Mouse (Mus musculus) thymus, adult 18-20 months (tissue): ENCODE measurements at regions not wholly inside any gene's neighbourhood (a gene's known extent, or its start where the extent isn't known, plus 50 kb on each side); places are given as distances from the start of the nearest gene placed in this dataset.
"Not testable (repeated sequence)": the region's sequence is repeated elsewhere in the genome, so short reads cannot be mapped to it uniquely, and the experiment has no call there.

Experiments
- DNase-seq, 2 experiments: peaks; one replicate each; pipeline ENCODE4 v3.0.0; 2022; ENCODE audit warnings: mixed read lengths in 2 of 2

DNA sequence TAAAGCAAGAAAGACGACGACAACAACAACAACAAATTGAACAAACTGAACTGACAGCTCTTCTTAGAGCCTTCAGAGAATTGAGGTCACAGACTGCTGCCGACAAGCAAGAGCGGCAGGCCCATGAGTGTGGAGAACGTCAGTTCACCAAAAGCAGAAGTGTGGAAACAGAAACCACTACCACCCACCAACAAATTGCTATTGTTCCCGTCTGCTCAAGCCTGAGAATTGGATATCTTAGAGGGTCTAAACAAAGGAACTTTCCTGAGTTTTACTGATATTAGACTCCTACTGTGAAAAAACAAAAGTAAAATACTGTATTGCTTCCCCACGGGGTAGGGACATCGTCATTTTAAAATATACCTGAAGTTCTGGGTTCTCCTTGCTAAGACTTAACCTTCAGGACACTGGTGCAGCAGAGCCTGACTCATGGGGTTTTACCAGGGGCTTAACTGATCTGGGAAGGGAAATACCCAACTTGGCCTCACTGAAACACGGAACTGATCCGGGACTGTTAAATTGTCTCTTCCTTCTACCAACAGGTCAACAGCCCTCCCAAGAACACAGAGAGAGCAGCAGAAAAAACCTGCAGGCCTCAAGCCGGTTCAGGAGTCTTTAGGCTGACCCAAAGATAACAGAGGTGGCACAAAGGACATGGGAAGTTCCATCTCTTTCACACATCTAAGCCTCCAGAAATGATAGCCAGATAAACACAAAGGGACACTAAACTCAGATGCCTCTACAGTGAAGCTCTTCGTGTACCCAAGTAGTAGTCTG lies 238.1 kb downstream of the Gm5426 start:
- DNase-seq: peak; percentile 21 to 44

DNA sequence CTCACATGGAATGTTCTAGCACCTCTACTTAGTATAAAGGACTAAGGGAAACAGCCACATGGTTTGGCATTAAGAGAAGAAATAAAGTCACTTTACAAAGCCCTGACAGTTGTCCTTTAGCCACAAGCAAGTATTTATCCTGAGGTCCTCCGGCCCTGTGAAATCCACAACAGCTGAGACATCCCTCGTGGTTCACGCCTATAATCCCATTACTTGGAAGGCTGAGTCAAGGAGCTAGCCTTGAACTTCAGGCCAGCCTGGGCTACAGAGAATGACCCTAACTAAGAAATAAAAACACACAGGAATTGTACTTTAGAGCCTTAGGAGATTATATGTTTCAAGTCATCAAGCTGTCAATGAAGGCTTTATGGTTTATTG lies 238.7 kb downstream of the Gm5426 start:
- no peak for DNase-seq

DNA sequence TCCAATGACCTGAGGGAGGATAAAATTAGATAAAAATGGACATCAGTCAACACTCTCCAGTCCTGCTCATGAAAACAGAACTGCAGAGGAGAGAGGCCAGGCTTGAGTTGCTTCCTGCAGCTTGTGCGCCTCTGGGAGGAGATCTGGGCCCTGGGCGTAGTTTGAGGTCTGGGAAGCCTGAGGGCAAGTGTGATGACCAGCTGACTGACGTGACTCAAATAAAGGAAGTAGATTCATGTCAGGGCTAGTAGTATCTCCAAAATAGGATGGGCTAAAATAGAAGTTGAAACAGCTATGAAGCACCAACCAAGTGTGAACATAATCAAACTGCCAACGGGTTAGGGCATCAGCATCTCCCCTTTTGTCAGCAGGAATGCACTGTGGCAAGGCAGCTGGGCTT lies 239.3 kb upstream of the Btg1 start:
- no peak for DNase-seq

DNA sequence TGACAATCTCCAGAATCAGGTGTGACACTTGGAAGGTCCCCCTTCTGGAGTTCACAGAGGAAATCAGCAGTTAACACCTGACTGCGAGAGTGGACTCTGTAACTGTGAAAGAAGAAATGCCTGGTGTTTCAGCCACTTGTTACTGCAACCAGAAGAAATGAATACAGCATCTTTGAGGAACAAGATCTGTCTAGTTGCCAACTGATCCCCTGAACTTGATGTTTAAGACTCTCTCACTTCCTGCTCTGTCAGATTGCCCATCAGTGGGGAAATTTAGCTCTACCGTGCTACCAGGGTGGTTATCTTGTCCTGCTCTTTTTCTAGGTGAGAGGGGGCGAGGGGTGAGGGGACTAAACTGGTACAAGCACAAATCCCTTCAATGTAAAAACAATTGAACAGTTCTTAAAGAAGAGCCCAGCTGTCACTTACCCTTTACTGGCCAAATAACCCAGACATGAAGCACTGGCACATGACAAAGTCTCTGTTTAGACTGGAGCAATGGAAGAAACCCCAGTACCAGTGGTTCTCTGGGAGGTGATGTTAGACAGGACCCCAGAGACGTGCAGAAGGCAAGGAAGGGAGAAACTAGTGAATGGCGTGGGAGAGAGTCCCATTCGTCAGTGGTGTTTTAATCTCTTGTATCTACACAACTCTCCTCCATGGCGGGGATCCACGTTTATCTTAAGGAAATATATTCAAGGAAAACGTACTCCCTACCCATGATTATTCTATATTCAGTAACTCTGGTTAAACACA lies 237.6 kb upstream of the Btg1 start:
- DNase-seq: no peak

DNA sequence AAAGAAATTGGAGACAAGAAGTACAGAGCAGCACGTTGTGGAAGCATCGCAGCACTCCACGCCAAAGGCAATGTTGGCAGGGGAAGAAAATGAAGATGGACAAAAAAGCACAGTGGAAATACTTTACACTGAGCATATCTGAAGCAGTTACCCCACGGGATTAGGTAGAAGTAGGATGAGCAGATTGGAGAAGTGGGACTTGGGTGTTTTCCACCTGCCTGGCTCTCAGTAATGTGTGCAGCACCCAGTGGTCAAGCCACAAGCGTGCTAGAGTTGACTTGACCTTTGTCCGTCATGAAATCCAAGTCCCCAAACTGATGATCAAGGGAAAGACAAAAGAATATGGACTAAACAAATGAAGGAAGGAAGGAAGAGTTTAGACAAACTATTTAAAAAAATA lies 235.1 kb upstream of the Btg1 start:
- DNase-seq: no peak

DNA sequence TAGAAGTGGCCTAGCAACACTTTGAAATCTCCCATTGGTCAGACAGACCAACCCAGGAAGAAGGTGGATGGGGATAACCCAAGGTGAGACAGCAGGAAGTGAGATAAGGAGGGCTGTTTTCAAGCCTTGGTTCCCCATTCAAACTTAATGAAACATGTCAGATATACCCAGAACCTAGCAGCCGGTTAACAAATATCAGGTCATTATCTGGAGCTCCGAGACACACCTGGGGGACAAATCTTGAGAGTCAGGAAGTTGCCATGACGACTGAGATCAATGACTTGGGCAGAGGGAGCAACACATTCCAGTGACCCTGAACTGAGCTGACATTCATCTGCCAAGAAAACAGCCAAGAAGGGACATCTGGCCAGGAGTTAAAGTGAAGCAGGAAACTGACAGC lies 225.1 kb upstream of the Btg1 start:
- DNase-seq: no peak

DNA sequence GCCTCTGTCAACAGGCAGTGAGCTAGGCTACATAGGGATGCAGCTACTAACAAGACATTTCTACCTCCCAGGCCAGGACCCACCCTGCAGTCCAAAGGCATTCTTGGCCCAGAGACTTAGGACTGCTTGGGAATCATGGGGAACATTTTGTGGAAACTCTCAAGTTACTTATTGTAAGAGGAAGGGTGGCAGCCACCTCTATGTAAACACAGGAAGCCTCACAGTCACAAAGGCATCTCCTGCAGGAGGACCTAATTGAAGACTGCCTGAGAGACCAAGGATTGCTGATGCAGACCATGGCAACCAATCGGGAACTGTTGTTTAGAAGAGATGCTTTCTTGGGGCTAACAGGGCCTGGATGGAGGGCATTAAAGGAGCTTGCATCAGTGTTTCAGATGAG lies 224.0 kb upstream of the Btg1 start:
- no peak for DNase-seq

DNA sequence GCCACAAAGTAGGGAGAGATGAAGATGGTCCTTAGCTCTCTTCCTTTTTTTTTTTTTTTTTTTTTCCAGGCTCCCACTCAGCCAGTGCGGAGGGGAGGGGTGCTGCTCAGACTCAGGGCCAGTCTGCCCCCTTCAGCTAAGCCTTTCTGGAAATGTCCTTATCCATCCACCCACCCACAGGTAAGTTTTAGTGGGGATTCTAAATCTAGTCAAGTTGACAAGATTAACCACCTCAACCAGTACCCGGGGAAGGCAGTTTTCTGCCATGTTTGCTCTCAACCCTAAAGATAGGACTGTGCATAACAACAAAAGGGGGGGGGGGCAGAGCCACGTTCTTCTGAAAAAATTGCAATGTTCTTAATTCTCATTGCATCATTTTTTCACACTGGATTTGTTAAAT lies 222.6 kb upstream of the Btg1 start:
- no peak for DNase-seq

DNA sequence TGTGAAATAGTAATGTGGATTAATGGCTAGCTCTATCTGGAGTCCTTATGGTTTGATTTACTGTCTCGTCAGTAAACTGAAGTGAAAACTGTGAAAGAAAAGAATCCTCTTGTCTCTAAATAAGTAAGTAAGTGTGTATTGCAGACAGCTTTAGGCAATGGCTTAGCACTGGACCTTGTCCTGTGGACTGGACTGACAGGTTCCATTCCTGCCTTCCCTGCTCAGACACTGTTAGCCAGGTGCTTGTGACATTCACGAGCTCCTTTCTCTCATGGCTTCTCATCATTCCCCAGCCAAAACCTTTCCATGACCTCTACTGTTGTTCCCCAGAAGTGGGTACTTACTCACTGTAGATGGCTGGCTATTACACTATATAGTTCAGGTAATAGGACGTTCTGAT lies 221.8 kb upstream of the Btg1 start:
- no peak for DNase-seq

DNA sequence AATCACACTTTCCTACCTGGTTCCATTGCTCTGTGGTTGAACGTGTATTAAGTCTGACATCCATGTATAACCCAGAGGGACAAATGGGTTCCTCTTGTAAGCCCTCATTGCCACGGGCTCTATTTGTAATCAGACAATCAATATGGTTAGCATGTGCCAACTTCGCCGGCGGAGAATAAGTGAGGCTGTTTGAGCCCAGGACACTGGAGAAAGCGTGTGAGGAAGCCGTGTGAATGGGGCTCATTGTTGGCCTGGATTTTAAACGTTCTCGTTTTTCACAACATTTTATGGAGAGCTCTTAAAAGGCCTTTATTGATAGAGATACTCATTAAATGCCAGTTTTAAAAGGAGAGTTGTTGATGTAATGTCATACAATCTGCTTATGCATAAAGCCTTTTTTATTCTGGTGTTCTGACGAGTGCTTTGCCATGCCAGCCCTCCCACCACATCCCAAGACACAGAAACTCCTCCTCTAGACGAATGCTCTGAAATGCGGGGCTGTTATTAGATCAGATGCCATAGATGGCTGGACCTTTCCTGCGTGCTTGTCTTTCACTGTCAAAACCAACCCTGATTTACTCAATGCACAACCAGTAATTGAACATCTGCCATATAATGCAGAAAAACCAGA lies 218.8 kb upstream of the Btg1 start:
- no peak for DNase-seq

DNA sequence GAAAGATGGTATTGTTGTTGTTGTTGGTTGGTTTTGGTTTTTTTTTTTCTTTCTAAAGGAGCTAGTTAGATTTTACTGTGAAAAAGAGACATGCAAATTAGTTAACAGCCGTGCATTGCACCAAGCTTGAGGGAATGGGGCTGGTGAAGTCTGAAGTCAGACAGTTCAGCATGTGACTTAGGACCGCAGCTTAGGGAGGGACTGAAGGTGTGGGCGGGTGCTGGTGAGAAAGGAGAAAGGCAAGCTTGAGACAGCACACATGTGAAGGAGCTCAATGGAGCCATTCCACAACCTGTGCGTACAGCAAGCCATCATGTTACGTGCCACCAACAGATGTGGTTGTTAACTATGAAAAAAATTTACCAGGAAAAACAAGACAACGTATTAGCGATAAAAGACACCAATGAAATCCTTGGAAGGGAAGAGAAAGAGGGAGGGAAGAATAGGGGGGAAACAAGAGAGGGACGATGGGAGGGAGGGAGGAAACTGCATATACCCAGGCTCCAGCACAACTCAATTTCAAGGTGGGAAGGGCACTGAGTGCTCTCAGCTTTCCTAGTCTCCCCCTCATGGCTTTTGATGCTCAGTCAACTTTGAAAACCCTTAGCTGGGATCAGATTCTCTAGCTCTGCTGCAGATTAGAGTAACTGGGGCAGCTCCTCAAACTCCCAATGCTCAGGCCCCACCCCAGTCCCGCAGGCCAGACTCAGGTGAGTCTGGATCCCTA lies 218.1 kb upstream of the Btg1 start:
- no peak for DNase-seq

DNA sequence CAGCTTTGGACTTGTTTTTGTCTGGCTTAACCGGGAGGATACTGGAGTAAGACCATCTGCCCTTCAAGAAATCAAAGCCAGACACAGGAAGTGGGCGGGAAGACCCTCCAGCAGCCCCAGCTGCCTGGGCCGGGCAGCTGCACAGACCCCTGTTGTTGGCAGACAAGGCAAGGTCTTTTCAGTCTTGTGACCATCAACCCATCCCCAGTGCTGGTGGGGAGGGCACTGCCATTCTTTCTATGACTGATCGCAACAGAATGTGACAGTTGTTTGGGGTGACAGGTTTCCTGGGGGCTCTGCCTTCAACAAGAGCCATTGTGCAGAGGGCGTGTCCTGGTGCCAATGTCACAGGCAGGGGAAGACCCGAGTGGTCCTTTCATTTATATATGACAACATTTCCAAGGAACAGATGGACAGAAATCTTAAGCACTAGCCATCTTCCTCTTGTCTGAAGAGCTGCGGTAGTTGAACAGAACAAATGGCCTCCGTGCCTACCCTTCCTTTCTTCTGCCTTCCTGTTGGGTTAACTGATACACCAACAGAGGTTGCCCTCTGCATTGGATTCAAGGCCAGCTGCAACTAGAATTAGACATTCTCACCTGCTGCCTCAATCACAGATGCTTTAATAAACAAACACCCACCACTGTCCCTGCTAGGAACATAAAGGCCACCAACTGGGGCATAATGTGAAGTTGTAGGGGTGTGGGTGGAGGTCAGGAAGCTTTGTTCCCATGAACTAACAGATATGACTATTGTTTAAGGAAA lies 217.0 kb upstream of the Btg1 start:
- DNase-seq: no peak

DNA sequence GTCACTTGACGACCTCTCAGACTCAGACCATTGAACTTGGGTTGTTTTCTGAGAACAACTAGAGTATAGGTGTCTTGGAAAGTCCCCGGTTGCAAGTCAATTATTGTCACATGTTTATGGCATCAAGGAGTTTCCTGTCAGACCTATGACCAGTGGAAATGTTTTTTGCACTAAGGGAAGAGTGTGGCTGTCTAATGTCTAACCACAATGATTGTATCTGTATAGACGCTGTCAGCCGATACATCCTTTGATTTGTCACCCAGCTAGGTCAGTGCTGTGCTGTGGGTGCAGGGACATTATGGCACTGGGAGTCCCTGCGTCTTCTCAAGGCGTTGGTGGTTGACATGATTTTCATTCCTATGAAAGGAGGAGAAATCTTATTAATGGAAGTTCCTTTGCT lies 216.0 kb upstream of the Btg1 start:
- no peak for DNase-seq

DNA sequence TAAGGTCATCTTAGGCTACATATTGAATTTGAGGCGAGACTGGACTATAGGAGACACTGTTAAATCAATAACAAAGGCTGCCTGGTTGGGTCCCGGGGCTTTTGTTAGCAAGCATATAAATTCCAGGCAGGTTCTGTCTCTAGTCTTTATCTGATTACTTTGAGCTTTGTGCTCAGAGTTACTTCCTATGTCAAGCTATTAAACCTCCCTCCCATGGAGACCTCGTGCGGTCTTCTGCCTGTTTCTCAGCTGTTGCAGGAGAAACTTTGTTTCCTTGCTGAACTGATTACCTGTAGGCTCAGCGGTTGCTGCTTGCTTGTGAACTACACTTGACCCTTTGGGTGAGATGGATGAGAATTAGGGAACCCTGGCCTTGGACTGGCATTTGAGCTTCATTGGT lies 210.5 kb upstream of the Btg1 start:
- DNase-seq: no peak

DNA sequence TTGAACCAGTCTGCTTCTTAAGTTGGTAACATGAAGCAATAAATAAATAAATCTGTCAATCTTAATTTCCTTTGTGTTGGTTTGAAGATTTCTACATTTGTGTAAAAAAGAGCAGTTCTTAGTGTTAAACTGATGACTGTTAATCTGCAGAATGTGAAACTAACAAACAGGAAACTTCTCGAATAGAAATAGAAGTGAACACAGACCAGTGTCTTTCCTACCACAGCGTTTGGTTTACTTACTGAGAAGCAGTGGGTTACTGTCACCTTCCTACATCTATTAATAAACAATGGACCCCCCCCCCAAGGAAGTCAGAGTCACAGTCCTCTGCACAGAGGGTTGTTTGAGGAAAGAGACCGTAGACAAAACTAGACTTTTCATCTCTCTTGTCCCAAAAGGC lies 209.0 kb upstream of the Btg1 start:
- DNase-seq: no peak

DNA sequence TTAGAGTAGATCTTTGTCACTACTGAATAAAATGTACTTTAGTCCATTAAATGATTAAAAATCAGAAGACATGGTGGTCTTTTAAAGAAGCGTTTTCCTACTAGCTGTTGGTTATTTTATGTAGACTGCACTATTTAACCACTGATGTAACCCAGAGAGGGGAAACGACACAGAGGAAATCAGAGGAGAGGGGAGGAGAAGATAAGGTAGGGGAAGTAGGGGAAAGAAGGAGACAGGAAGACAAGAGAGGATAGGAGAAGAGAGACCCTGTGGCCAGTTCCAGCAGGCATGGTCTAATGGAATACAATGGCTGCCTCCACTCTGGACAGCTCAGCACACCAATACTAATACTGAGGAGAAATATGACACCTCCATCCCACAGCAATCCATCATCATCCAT lies 208.6 kb upstream of the Btg1 start:
- no peak for DNase-seq

DNA sequence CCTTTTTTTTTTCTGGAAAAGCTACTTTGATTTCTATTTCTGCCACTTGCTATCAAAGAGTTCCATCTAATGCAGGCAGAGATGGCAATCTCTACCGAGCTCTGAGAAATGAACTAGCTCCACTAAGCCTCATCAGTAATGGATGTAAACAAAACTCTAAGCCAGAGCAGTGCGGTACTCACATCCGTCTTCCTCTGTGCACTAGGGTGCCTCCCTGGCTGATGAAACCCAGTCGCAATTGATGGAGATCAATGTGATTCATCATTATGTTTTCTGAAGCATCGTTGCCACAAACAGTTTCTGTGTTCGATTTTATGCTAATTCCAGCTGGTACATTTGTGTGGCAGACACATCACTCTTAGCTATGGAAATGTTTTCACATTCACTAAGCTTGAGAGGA lies 206.8 kb upstream of the Btg1 start:
- DNase-seq: no peak

DNA sequence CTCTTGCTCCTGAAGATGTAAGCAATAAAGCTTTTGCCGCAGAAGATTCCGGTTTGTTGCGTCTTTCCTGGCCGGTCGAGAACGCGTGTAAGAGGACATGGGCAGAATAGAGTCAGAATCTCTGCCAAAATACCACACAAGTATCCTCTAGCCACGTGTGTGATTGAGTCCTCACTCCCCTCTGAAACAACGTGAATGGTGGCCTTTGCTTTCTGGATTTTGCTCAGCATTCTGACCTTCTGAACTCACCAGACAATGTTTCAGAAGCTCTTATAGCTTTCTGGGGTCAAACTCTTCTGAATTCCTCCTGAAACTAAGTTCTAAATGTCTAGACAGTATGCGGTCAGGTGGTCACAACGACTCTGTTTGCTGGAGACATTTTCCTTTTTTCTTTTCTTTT lies 202.0 kb upstream of the Btg1 start:
- DNase-seq: no peak

DNA sequence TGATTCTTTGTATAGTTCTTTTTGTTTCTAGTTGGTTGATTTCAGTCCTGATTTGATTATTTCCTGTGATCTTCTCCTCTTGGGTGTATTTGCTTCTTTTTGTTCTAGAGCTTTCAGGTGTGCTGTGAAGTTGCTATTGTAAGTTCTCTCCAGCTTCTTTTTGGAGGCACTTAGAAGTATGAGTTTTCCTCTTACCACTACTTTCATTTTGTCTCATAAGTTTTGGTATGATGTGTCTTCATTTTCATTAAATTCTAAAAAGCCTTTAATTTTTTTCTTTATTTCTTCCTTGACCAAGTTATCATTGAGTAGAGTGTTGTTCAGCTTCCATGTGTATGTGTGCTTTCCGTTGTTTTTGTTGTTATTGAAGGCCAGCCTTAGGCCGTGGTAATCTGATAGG lies 195.3 kb upstream of the Btg1 start:
- not testable (repeated sequence) for DNase-seq

DNA sequence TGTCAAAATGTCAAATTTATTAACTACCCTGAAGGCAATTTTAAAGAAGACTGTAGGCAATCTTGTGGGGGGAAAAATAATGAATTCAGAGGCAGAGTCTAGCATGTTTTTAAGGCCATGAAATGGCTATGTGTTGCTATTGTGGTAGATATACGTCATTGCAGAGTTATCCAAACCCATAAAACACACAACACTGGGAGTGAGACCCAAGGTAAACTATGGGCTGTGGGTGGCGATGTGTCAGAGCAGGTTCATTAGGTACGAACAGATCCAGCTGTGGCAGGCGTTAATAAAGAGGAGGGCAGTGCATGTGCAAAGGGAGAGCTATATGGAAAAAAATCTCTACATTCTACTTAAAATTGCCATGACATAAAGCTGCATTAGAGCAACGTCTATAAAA lies 189.4 kb upstream of the Btg1 start:
- no peak for DNase-seq

DNA sequence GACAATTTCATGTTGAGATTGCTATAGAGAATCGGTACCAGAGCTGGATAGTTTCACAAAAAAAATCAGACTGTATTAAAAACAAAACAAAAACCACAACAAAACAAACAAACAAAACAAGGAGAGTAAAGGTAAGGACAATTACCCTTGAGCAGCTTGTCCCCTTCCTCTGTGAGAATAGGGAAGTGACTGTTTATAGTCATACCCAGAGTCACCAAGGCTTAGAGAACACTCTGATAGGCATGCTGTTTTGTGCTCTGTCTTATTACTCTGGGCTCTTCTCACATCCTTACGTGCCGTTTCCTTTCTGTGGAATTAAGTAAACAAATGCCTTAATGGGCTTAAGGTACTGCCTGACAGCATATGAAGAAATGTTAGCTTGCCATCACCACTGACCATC lies 186.7 kb upstream of the Btg1 start:
- DNase-seq: no peak

DNA sequence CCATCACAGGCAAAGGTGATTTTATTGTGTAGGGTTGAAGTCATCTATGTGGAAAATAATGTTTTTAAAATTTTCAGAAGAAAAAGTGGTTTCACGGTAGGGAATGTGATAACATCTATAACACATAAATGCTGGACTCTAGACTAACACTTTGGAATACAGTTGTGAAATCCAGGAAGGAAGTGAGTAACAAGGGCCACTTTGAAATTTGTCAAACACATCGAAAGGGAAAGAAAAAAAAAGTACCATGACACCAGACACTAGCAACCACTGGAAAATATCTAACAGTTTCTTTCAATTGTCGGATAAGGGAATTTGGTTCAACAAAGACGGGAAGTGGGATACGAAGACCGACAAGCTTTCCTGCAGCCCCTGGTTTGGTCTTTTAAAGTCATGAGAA lies 181.7 kb upstream of the Btg1 start:
- no peak for DNase-seq
